ENCODE assay signal across 9 mouse cellular contexts in genomic region chr11:69833554-69833953, GRCm38 (mm10). TPM values are rescaled to one million over a fixed set of nuclear protein-coding genes. Genes with fewer than 3 reads are reported as not detected.
DNase-seq lines count a peak whose midpoint lies in the region; ATAC-seq and TF ChIP-seq lines count a peak whose summit lies in the region.
"Had no signal": no experiment of that assay in that cellular context is flagged by ENCODE, and none has a peak within 500 bp of the region (broad histone marks: within the 10 kb centered on the region; RNA-seq: fewer than 3 reads in every experiment).

No protein-coding gene starts in this region.

- H3K27me3 ChIP-seq in heart, embryonic 12.5 days (replicated peaks): peaks cover 50% of the 10 kb centered on the region
- H3K27me3 ChIP-seq in ES-Bruce4 (ENCODE audit: control insufficient read depth, insufficient read depth, low read length, poor library complexity, severe bottlenecking): no peaks in the 10 kb centered on the region
- H3K27me3 ChIP-seq in forebrain, embryonic 16.5 days (replicated peaks; ENCODE audit: control insufficient read depth, insufficient read depth, low read length): no peaks in the 10 kb centered on the region
- H3K27me3 ChIP-seq in liver, embryonic 16.5 days (ENCODE audit: control insufficient read depth, insufficient read depth, low read depth, low read length): peaks cover 53% of the 10 kb centered on the region

- H3K4me1 ChIP-seq in heart, embryonic 12.5 days (replicated peaks): peaks cover 36% of the 10 kb centered on the region
- peaks cover 3% of the 10 kb centered on the region for H3K4me1 ChIP-seq in ES-Bruce4 (ENCODE audit: control insufficient read depth, insufficient read depth, low read length)
- H3K4me1 ChIP-seq in forebrain, embryonic 16.5 days (replicated peaks; ENCODE audit: control insufficient read depth, insufficient read depth, low read length): peaks cover 31% of the 10 kb centered on the region
- H3K4me1 ChIP-seq in liver, embryonic 16.5 days (ENCODE audit: control insufficient read depth, low read depth, low read length): peaks cover 37% of the 10 kb centered on the region

- peak overlapping the region; percentile 47 for H3K4me3 ChIP-seq in heart, embryonic 12.5 days
- peak overlapping the region; percentile 54 for H3K4me3 ChIP-seq in ES-Bruce4 (ENCODE audit: low read depth, low read length)
- H3K4me3 ChIP-seq in forebrain, embryonic 16.5 days (replicated peaks; ENCODE audit: low read length): peak overlapping the region; percentile 79
- H3K4me3 ChIP-seq in liver, embryonic 16.5 days (ENCODE audit: low read depth, low read length): peak overlapping the region; percentile 47

- H3K9me3 ChIP-seq in heart, embryonic 12.5 days (replicated peaks): no peaks in the 10 kb centered on the region
- H3K9me3 ChIP-seq in ES-Bruce4 (replicated peaks; ENCODE audit: control insufficient read depth, insufficient read depth, low read length, poor library complexity, severe bottlenecking): no peaks in the 10 kb centered on the region
- no peaks in the 10 kb centered on the region for H3K9me3 ChIP-seq in forebrain, embryonic 16.5 days (ENCODE audit: control insufficient read depth, low read length)
- no peaks in the 10 kb centered on the region for H3K9me3 ChIP-seq in liver, embryonic 16.5 days (replicated peaks; ENCODE audit: control insufficient read depth, low read length)

- no peak for DNase-seq in heart, adult 18-20 months
- DNase-seq in frontal cortex, postnatal 10 days (ENCODE audit: low spot score in 2 of 2): no peak
- no peak for DNase-seq in T-cell, adult 2 months (ENCODE audit: low spot score)
- no peak for DNase-seq in adrenal gland, postnatal 36 days

- H3K36me3 ChIP-seq in heart, embryonic 12.5 days: no peaks in the 10 kb centered on the region
- no peaks in the 10 kb centered on the region for H3K36me3 ChIP-seq in ES-Bruce4 (ENCODE audit: control insufficient read depth, insufficient read depth, low read length, poor library complexity, severe bottlenecking)
- peaks cover 7% of the 10 kb centered on the region; the same call in 1 of the 2 replicates for H3K36me3 ChIP-seq in forebrain, embryonic 16.5 days (ENCODE audit: control insufficient read depth, insufficient read depth)
- no peaks in the 10 kb centered on the region for H3K36me3 ChIP-seq in liver, embryonic 16.5 days (ENCODE audit: control insufficient read depth, insufficient read depth)

- TF ChIP-seq POLR2A in ES-Bruce4 (IDR thresholded peaks at IDR 0.05; ENCODE audit: insufficient read depth, low read length): no peak

- peak overlapping the region; percentile 76 for H3K9ac ChIP-seq in heart, embryonic 12.5 days
- H3K9ac ChIP-seq in ES-Bruce4 (ENCODE audit: low read depth, poor library complexity, severe bottlenecking): peak overlapping the region; percentile 19
- peak overlapping the region; percentile 92 for H3K9ac ChIP-seq in forebrain, embryonic 16.5 days (replicated peaks; ENCODE audit: low read depth, low read length)
- peak overlapping the region; percentile 66 for H3K9ac ChIP-seq in liver, embryonic 16.5 days (ENCODE audit: low read depth, low read length)

- no peak for ATAC-seq in heart, embryonic 12.5 days (ENCODE audit: insufficient number of reproducible peaks, low FRiP score)
- ATAC-seq in forebrain, embryonic 16.5 days: no peak
- ATAC-seq in liver, embryonic 16.5 days (ENCODE audit: low read depth): no peak

- TF ChIP-seq EP300 in ES-Bruce4 (IDR thresholded peaks at IDR 0.05; ENCODE audit: insufficient read depth, low read depth, low read length): no peak

- 41% methylated on average over 8 of the region's 8 CpGs for WGBS in heart, embryonic 12.5 days
- WGBS in forebrain, embryonic 16.5 days: 54% methylated on average over 8 of the region's 8 CpGs
- 32% methylated on average over 8 of the region's 8 CpGs for WGBS in liver, embryonic 16.5 days (ENCODE audit: insufficient replicate concordance)

- H3K4me2 ChIP-seq in heart, embryonic 12.5 days: peak overlapping the region; percentile 92
- peak overlapping the region; percentile 93 for H3K4me2 ChIP-seq in forebrain, embryonic 16.5 days (ENCODE audit: low read length)
- H3K4me2 ChIP-seq in liver, embryonic 16.5 days (ENCODE audit: low read depth, low read length): peak overlapping the region; percentile 78

- H3K27ac ChIP-seq in heart, embryonic 12.5 days (ENCODE audit: poor library complexity, severe bottlenecking): no peak overlapping the region
- no peak overlapping the region for H3K27ac ChIP-seq in ES-Bruce4 (ENCODE audit: insufficient read depth, low read length)
- no peak overlapping the region for H3K27ac ChIP-seq in forebrain, embryonic 16.5 days (ENCODE audit: low read length)
- H3K27ac ChIP-seq in liver, embryonic 16.5 days (ENCODE audit: low read length): no peak overlapping the region

- no peak for TF ChIP-seq CTCF in ES-Bruce4 (IDR thresholded peaks at IDR 0.05; ENCODE audit: low read depth, low read length)

RNA-seq across cellular contexts. Expression of gene Nlgn2, which starts 4.0 kb away (rescaled TPM):
- 1.8 and 2.3 TPM in 2 replicates for polyA plus RNA-seq in heart, embryonic 12.5 days (2016; fragmentation: Nextera tagmentation; extraction: Ambion mirVana)
- 1 to 10 TPM; 3.3 to 3.9 TPM for total RNA-seq in heart, adult 18-20 months (2021)
- polyA plus RNA-seq in ES-Bruce4 (2011; ENCODE audit: insufficient read depth, insufficient read length, low read depth, missing spikeins): 19.6 and 25.4 TPM in 2 replicates
- polyA plus RNA-seq in forebrain, embryonic 16.5 days (2015; fragmentation: Nextera tagmentation; extraction: Ambion mirVana): 18.7 and 22.8 TPM in 2 replicates
- polyA plus RNA-seq in liver, embryonic 16.5 days (2015; fragmentation: Nextera tagmentation; extraction: Ambion mirVana): 0.66 and 0.83 TPM in 2 replicates
- 10 to 100 TPM; 14.4 to 22.3 TPM for total RNA-seq in adrenal gland, postnatal 36 days (2021)

RNA-seq across cellular contexts. Expression of gene Tmem256, which starts 4.8 kb away (rescaled TPM):
- 289 and 297 TPM in 2 replicates for polyA plus RNA-seq in heart, embryonic 12.5 days (2016; fragmentation: Nextera tagmentation; extraction: Ambion mirVana)
- total RNA-seq in heart, adult 18-20 months (2021): 100 to 1,000 TPM; 232 to 246 TPM
- 97.1 and 103 TPM in 2 replicates for polyA plus RNA-seq in ES-Bruce4 (2011; ENCODE audit: insufficient read depth, insufficient read length, low read depth, missing spikeins)
- 254 and 272 TPM in 2 replicates for polyA plus RNA-seq in forebrain, embryonic 16.5 days (2015; fragmentation: Nextera tagmentation; extraction: Ambion mirVana)
- polyA plus RNA-seq in liver, embryonic 16.5 days (2015; fragmentation: Nextera tagmentation; extraction: Ambion mirVana): 404 and 413 TPM in 2 replicates
- 100 to 1,000 TPM; 144 to 166 TPM for total RNA-seq in adrenal gland, postnatal 36 days (2021)

RNA-seq across cellular contexts. Expression of gene Spem1, which starts 11.6 kb away (rescaled TPM):
- not detected in 2 replicates for polyA plus RNA-seq in heart, embryonic 12.5 days (2016; fragmentation: Nextera tagmentation; extraction: Ambion mirVana)
- not detected for total RNA-seq in heart, adult 18-20 months (2021)
- not detected in 2 replicates for polyA plus RNA-seq in ES-Bruce4 (2011; ENCODE audit: insufficient read depth, insufficient read length, low read depth, missing spikeins)
- 0.72 and 0.75 TPM in 2 replicates for polyA plus RNA-seq in forebrain, embryonic 16.5 days (2015; fragmentation: Nextera tagmentation; extraction: Ambion mirVana)
- not detected in 2 replicates for polyA plus RNA-seq in liver, embryonic 16.5 days (2015; fragmentation: Nextera tagmentation; extraction: Ambion mirVana)
- not detected for total RNA-seq in adrenal gland, postnatal 36 days (2021)
- total RNA-seq: hematopoietic stem cell, adult 5-6 weeks had no signal

RNA-seq across cellular contexts. Expression of gene Plscr3, which starts 12.6 kb away (rescaled TPM):
- 77.9 and 82.3 TPM in 2 replicates for polyA plus RNA-seq in heart, embryonic 12.5 days (2016; fragmentation: Nextera tagmentation; extraction: Ambion mirVana)
- total RNA-seq in heart, adult 18-20 months (2021): 10 to 100 TPM; 19.6 to 21.4 TPM
- polyA plus RNA-seq in ES-Bruce4 (2011; ENCODE audit: insufficient read depth, insufficient read length, low read depth, missing spikeins): 27.2 and 31.2 TPM in 2 replicates
- 55.0 and 57.7 TPM in 2 replicates for polyA plus RNA-seq in forebrain, embryonic 16.5 days (2015; fragmentation: Nextera tagmentation; extraction: Ambion mirVana)
- polyA plus RNA-seq in liver, embryonic 16.5 days (2015; fragmentation: Nextera tagmentation; extraction: Ambion mirVana): 22.0 and 27.8 TPM in 2 replicates
- total RNA-seq in adrenal gland, postnatal 36 days (2021): 10 to 100 TPM; 49.3 to 50.4 TPM

RNA-seq across cellular contexts. Expression of gene Spem2, which starts 15.3 kb away (rescaled TPM):
- not detected in 2 replicates for polyA plus RNA-seq in heart, embryonic 12.5 days (2016; fragmentation: Nextera tagmentation; extraction: Ambion mirVana)
- not detected for total RNA-seq in heart, adult 18-20 months (2021)
- polyA plus RNA-seq in ES-Bruce4 (2011; ENCODE audit: insufficient read depth, insufficient read length, low read depth, missing spikeins): not detected in 2 replicates
- polyA plus RNA-seq in forebrain, embryonic 16.5 days (2015; fragmentation: Nextera tagmentation; extraction: Ambion mirVana): not detected in 2 replicates
- polyA plus RNA-seq in liver, embryonic 16.5 days (2015; fragmentation: Nextera tagmentation; extraction: Ambion mirVana): not detected in 2 replicates
- total RNA-seq in adrenal gland, postnatal 36 days (2021): not detected
- total RNA-seq: hematopoietic stem cell, adult 5-6 weeks had no signal

Comparison
In these comparisons a context has a peak if more than half of its experiments do, and no peak if none do; other contexts are left out.
1. H3K9ac ChIP-seq: peak in every context shown above with its lines; median percentile 92 in forebrain, embryonic 16.5 days; 76 in heart, embryonic 12.5 days; 66 in liver, embryonic 16.5 days; 19 in ES-Bruce4.